Mouse (Mus musculus) E14TG2a.4 (cell line): ENCODE measurements around the gene Gcnt2.

Experiments used
- CTCF ChIP-seq: conservative IDR thresholded peaks from 2 replicates; pipeline ENCODE4 v1.5.1; 2014; ENCODE audit warnings: low read length
- NANOG ChIP-seq: IDR thresholded peaks from 2 replicates; pipeline ENCODE4 v1.6.1; 2014; ENCODE audit warnings: borderline replicate concordance, low read length, mixed read lengths

GRCm38 (mm10) chr13:40850686-40851085, 8.9 kb upstream of the Gcnt2 start:
- TF ChIP-seq CTCF, result no peak
- TF ChIP-seq NANOG, result no peak
